In genomic region chr15:101845971-101846403, GRCm38 (mm10) we compare ENCODE assay signal across 8 mouse cellular contexts. TPM values are rescaled to one million over a fixed set of nuclear protein-coding genes. Genes with fewer than 3 reads are reported as not detected.
DNase-seq lines count a peak whose midpoint lies in the region; ATAC-seq lines count a peak whose summit lies in the region.

No protein-coding gene starts in this region.

- peak overlapping the region; percentile 70 for H3K9ac ChIP-seq in embryonic facial prominence, embryonic 14.5 days (ENCODE audit: low read depth, low read length)
- H3K9ac ChIP-seq in hindbrain, embryonic 13.5 days, result peak overlapping the region; percentile 84
- peak overlapping the region; percentile 60 for H3K9ac ChIP-seq in lung, embryonic 16.5 days (ENCODE audit: low read length)

- H3K9me3 ChIP-seq in embryonic facial prominence, embryonic 14.5 days (ENCODE audit: control insufficient read depth, low read length), result no peaks in the 10 kb centered on the region
- no peaks in the 10 kb centered on the region for H3K9me3 ChIP-seq in hindbrain, embryonic 13.5 days
- no peaks in the 10 kb centered on the region for H3K9me3 ChIP-seq in lung, embryonic 16.5 days (ENCODE audit: control insufficient read depth, low read length)

- no peaks in the 10 kb centered on the region for H3K4me1 ChIP-seq in embryonic facial prominence, embryonic 14.5 days (ENCODE audit: control insufficient read depth, insufficient read depth, low read length)
- H3K4me1 ChIP-seq in hindbrain, embryonic 13.5 days (replicated peaks), result peaks cover 15% of the 10 kb centered on the region
- H3K4me1 ChIP-seq in lung, embryonic 16.5 days (replicated peaks; ENCODE audit: control insufficient read depth, insufficient read depth, low read length), result no peaks in the 10 kb centered on the region

- no peaks in the 10 kb centered on the region for H3K36me3 ChIP-seq in embryonic facial prominence, embryonic 14.5 days (ENCODE audit: control insufficient read depth, insufficient read depth, low read length)
- H3K36me3 ChIP-seq in hindbrain, embryonic 13.5 days, result no peaks in the 10 kb centered on the region
- H3K36me3 ChIP-seq in lung, embryonic 16.5 days (ENCODE audit: control insufficient read depth, insufficient read depth, low read length), result no peaks in the 10 kb centered on the region

- peak overlapping the region; percentile 46; the same call in 1 of the 2 replicates for H3K27ac ChIP-seq in embryonic facial prominence, embryonic 14.5 days (replicated peaks; ENCODE audit: low read depth, low read length)
- peak overlapping the region; percentile 89 for H3K27ac ChIP-seq in hindbrain, embryonic 13.5 days
- no peak overlapping the region for H3K27ac ChIP-seq in lung, embryonic 16.5 days (ENCODE audit: low read length)

- 0% methylated on average over 10 of the region's 37 CpGs for WGBS in embryonic facial prominence, embryonic 14.5 days
- WGBS in hindbrain, embryonic 13.5 days, result under 1% methylated on average over 36 of the region's 37 CpGs
- under 1% methylated on average over 37 of the region's 37 CpGs for WGBS in lung, embryonic 16.5 days

- peaks cover 15% of the 10 kb centered on the region; the same call in 1 of the 2 replicates for H3K27me3 ChIP-seq in embryonic facial prominence, embryonic 14.5 days (replicated peaks; ENCODE audit: control insufficient read depth, insufficient read depth, low read length)
- H3K27me3 ChIP-seq in hindbrain, embryonic 13.5 days, result peaks cover 34% of the 10 kb centered on the region
- H3K27me3 ChIP-seq in lung, embryonic 16.5 days (ENCODE audit: control insufficient read depth, insufficient read depth, low read depth, low read length), result peaks cover 8% of the 10 kb centered on the region

- H3K4me2 ChIP-seq in embryonic facial prominence, embryonic 14.5 days (ENCODE audit: low read depth, low read length), result peak overlapping the region; percentile 90
- peak overlapping the region; percentile 66 for H3K4me2 ChIP-seq in hindbrain, embryonic 13.5 days
- peak overlapping the region; percentile 75 for H3K4me2 ChIP-seq in lung, embryonic 16.5 days (ENCODE audit: low read depth, low read length)

- peak; percentile 81 for ATAC-seq in embryonic facial prominence, embryonic 14.5 days (ENCODE audit: low read depth)
- ATAC-seq in hindbrain, embryonic 13.5 days (ENCODE audit: low FRiP score), result peak; percentile 78
- ATAC-seq in lung, embryonic 16.5 days (ENCODE audit: low read depth), result peak; percentile 47; the same call in 1 of the 2 replicates
- ATAC-seq in erythroid progenitor cell, adult 5-6 weeks (replicated peaks; ENCODE audit: low FRiP score, poor library complexity, severe bottlenecking), result no peak

- peak overlapping the region; percentile 55 for H3K4me3 ChIP-seq in embryonic facial prominence, embryonic 14.5 days (ENCODE audit: low read depth, low read length)
- H3K4me3 ChIP-seq in hindbrain, embryonic 13.5 days, result peak overlapping the region; percentile 54
- H3K4me3 ChIP-seq in lung, embryonic 16.5 days (ENCODE audit: low read length), result peak overlapping the region; percentile 53

- peak; percentile 9 to 11 for DNase-seq in B cell, adult 2 months
- peak; percentile 19 for DNase-seq in R1 (ENCODE audit: low read depth, low spot score)
- peak; percentile 36 for DNase-seq in embryonic facial prominence, embryonic 14.5 days (ENCODE audit: low spot score)
- DNase-seq in layer of hippocampus, postnatal 25 days (ENCODE audit: extremely low spot score in 1 of 2, low spot score in 1 of 2), result peak; percentile 36 to 41
- peak; percentile 31 for DNase-seq in ovary, postnatal 14 days (ENCODE audit: low spot score)

RNA-seq across cellular contexts. Expression of gene Krt1, which starts 4.6 kb away (rescaled TPM):
- 67.2 and 111 TPM in 2 replicates for polyA plus RNA-seq in embryonic facial prominence, embryonic 14.5 days (2014; fragmentation: Nextera tagmentation; extraction: Ambion mirVana)
- 7.6 TPM in 2 replicates for polyA plus RNA-seq in hindbrain, embryonic 13.5 days (2015; fragmentation: Nextera tagmentation; extraction: Ambion mirVana)
- total RNA-seq in layer of hippocampus, postnatal 25 days (2021), result 1 to 10 TPM; 3.5 to 4.1 TPM
- 0.29 and 4.4 TPM in 2 replicates for polyA plus RNA-seq in lung, embryonic 16.5 days (2015; fragmentation: Nextera tagmentation; extraction: Ambion mirVana)
- total RNA-seq in erythroid progenitor cell, adult 5-6 weeks (2015; ENCODE audit: low replicate concordance), result not detected in 2 replicates
- not detected in 2 replicates for total RNA-seq in erythroid progenitor cell, adult 5-6 weeks (2017; ENCODE audit: low replicate concordance)

RNA-seq across cellular contexts. Expression of gene Krt77, which starts 23.5 kb away (rescaled TPM):
- polyA plus RNA-seq in embryonic facial prominence, embryonic 14.5 days (2014; fragmentation: Nextera tagmentation; extraction: Ambion mirVana), result 14.6 and 20.3 TPM in 2 replicates
- 0.10 TPM in 1 of 2 replicates, not detected in the other for polyA plus RNA-seq in hindbrain, embryonic 13.5 days (2015; fragmentation: Nextera tagmentation; extraction: Ambion mirVana)
- 10 to 100 TPM in 1 of 2 experiments, 1 to 10 TPM in 1; 9.4 to 11.3 TPM for total RNA-seq in layer of hippocampus, postnatal 25 days (2021)
- 1.0 TPM in 1 of 2 replicates, not detected in the other for polyA plus RNA-seq in lung, embryonic 16.5 days (2015; fragmentation: Nextera tagmentation; extraction: Ambion mirVana)
- total RNA-seq in erythroid progenitor cell, adult 5-6 weeks (2015; ENCODE audit: low replicate concordance), result not detected in 2 replicates
- total RNA-seq in erythroid progenitor cell, adult 5-6 weeks (2017; ENCODE audit: low replicate concordance), result not detected in 2 replicates

RNA-seq across cellular contexts. Expression of gene Krt2, which starts 28.0 kb away (rescaled TPM):
- polyA plus RNA-seq in embryonic facial prominence, embryonic 14.5 days (2014; fragmentation: Nextera tagmentation; extraction: Ambion mirVana), result 0.10 TPM in 1 of 2 replicates, not detected in the other
- polyA plus RNA-seq in hindbrain, embryonic 13.5 days (2015; fragmentation: Nextera tagmentation; extraction: Ambion mirVana), result not detected in 2 replicates
- total RNA-seq in layer of hippocampus, postnatal 25 days (2021), result 1 to 10 TPM; 5.2 to 5.4 TPM
- not detected in 2 replicates for polyA plus RNA-seq in lung, embryonic 16.5 days (2015; fragmentation: Nextera tagmentation; extraction: Ambion mirVana)
- total RNA-seq in erythroid progenitor cell, adult 5-6 weeks (2015; ENCODE audit: low replicate concordance), result not detected in 2 replicates
- total RNA-seq in erythroid progenitor cell, adult 5-6 weeks (2017; ENCODE audit: low replicate concordance), result not detected in 2 replicates

RNA-seq across cellular contexts. Expression of gene Krt73, which starts 43.8 kb away (rescaled TPM):
- polyA plus RNA-seq in embryonic facial prominence, embryonic 14.5 days (2014; fragmentation: Nextera tagmentation; extraction: Ambion mirVana), result 3.3 and 3.4 TPM in 2 replicates
- polyA plus RNA-seq in hindbrain, embryonic 13.5 days (2015; fragmentation: Nextera tagmentation; extraction: Ambion mirVana), result 1.6 and 2.4 TPM in 2 replicates
- 1 to 10 TPM; 7.3 to 9.0 TPM for total RNA-seq in layer of hippocampus, postnatal 25 days (2021)
- polyA plus RNA-seq in lung, embryonic 16.5 days (2015; fragmentation: Nextera tagmentation; extraction: Ambion mirVana), result not detected in 2 replicates
- total RNA-seq in erythroid progenitor cell, adult 5-6 weeks (2015; ENCODE audit: low replicate concordance), result not detected in 2 replicates
- not detected in 2 replicates for total RNA-seq in erythroid progenitor cell, adult 5-6 weeks (2017; ENCODE audit: low replicate concordance)

RNA-seq across cellular contexts. Expression of gene Krt76, which starts 46.7 kb away (rescaled TPM):
- polyA plus RNA-seq in embryonic facial prominence, embryonic 14.5 days (2014; fragmentation: Nextera tagmentation; extraction: Ambion mirVana), result 0.31 and 0.68 TPM in 2 replicates
- not detected in 2 replicates for polyA plus RNA-seq in hindbrain, embryonic 13.5 days (2015; fragmentation: Nextera tagmentation; extraction: Ambion mirVana)
- not detected for total RNA-seq in layer of hippocampus, postnatal 25 days (2021)
- polyA plus RNA-seq in lung, embryonic 16.5 days (2015; fragmentation: Nextera tagmentation; extraction: Ambion mirVana), result not detected in 2 replicates
- not detected in 2 replicates for total RNA-seq in erythroid progenitor cell, adult 5-6 weeks (2015; ENCODE audit: low replicate concordance)
- total RNA-seq in erythroid progenitor cell, adult 5-6 weeks (2017; ENCODE audit: low replicate concordance), result not detected in 2 replicates
